Mouse (Mus musculus) liver, embryonic 14.5 days (tissue): ENCODE data around the gene Foxn3.

Source experiments
- CTCF ChIP-seq: IDR thresholded peaks from 2 replicates; pipeline ENCODE4 v1.5.1; 2016; ENCODE audit warnings: antibody characterized with exemption, low read depth, control low read depth
- EP300 ChIP-seq: IDR thresholded peaks from 2 replicates; pipeline ENCODE4 v1.6.1; 2016; ENCODE audit warnings: antibody characterized with exemption, low read depth

- no peak for TF ChIP-seq CTCF
- TF ChIP-seq EP300 = no peak
Observed at GRCm38 (mm10) chr12:99265777-99266176, 297.6 kb downstream of the Foxn3 start.
